Mouse (Mus musculus) A20 (cell line): ENCODE measurements at regions not wholly inside any gene's neighbourhood (a gene's known extent, or its start where the extent isn't known, plus 50 kb on each side); places are given as distances from the start of the nearest gene placed in this dataset.

Experiments
- DNase-seq: peaks from one replicate; pipeline ENCODE4 v3.0.0-alpha.2; 2011; ENCODE audit warnings: low read depth, low spot score

GRCm38 (mm10) chr9:89789926-89790325 is 51.7 kb upstream of the Ankrd34c start:
- peak; percentile 84 for DNase-seq

- DNase-seq: no peak
Observed at GRCm38 (mm10) chr9:89788651-89789050, 50.4 kb upstream of the Ankrd34c start.
